Mouse (Mus musculus) forebrain, embryonic 16.5 days (tissue): ENCODE results near the gene Pde6b. TPM values are rescaled to one million over a fixed set of nuclear protein-coding genes. Genes with fewer than 3 reads are reported as not detected.

Experiments
- ATAC-seq: fragments of 200-750 bp; cut with Nextera tagmentation; 2 replicates; pipeline ENCODE4 v1.8.0; 2017; ENCODE audit warnings: mild to moderate bottlenecking, moderate library complexity
- H3K27ac ChIP-seq: fragments of 300-500 bp; sonication (generic); 2 replicates; pipeline ENCODE4 v1.5.1; 2014; ENCODE audit warnings: low read length, control low read depth
- H3K27me3 ChIP-seq: fragments of 300-500 bp; sonication (generic); replicated peaks from 2 replicates; pipeline ENCODE4 v1.6.1; 2014; ENCODE audit warnings: low read length; ENCODE audit not compliant: control insufficient read depth, insufficient read depth
- H3K36me3 ChIP-seq: fragments of 300-500 bp; sonication (generic); 2 replicates; pipeline ENCODE4 v1.6.1; 2014; ENCODE audit not compliant: control insufficient read depth, insufficient read depth
- H3K4me1 ChIP-seq: fragments of 300-500 bp; sonication (generic); replicated peaks from 2 replicates; pipeline ENCODE4 v1.6.1; 2014; ENCODE audit warnings: low read length; ENCODE audit not compliant: control insufficient read depth, insufficient read depth
- H3K4me2 ChIP-seq: fragments of 300-500 bp; sonication (generic); 2 replicates; pipeline ENCODE4 v1.6.1; 2014; ENCODE audit warnings: mild to moderate bottlenecking, low read length, control low read depth
- H3K4me3 ChIP-seq: fragments of 300-500 bp; sonication (generic); replicated peaks from 2 replicates; pipeline ENCODE4 v1.5.1; 2014; ENCODE audit warnings: mild to moderate bottlenecking, low read length, control low read depth
- H3K9ac ChIP-seq: fragments of 300-500 bp; sonication (generic); replicated peaks from 2 replicates; pipeline ENCODE4 v1.6.1; 2014; ENCODE audit warnings: low read depth, low read length, control low read depth
- H3K9me3 ChIP-seq: fragments of 300-500 bp; sonication (generic); 2 replicates; pipeline ENCODE4 v1.6.1; 2016; ENCODE audit warnings: low read length; ENCODE audit not compliant: control insufficient read depth
- WGBS: fragments of 180-500 bp; shearing (Covaris S2); extraction: QIAGEN DNeasy Blood & Tissue Kit; methylation state at CpG from one replicate; pipeline ENCODE4 v1.1.7; 2014; 5-methylcytosine and 5-hydroxymethylcytosine counted together
- polyA plus RNA-seq: library from polyadenylated mRNA; unstranded; fragments of >200 nt; fragmentation: Nextera tagmentation; extraction: Ambion mirVana; gene quantifications from 2 replicates; pipeline ENCODE4 v1.2.1, GENCODE M21; 2015

Gene Pde6b
- polyA plus RNA-seq, 1 experiment from 2014 or later: not detected

DNA sequence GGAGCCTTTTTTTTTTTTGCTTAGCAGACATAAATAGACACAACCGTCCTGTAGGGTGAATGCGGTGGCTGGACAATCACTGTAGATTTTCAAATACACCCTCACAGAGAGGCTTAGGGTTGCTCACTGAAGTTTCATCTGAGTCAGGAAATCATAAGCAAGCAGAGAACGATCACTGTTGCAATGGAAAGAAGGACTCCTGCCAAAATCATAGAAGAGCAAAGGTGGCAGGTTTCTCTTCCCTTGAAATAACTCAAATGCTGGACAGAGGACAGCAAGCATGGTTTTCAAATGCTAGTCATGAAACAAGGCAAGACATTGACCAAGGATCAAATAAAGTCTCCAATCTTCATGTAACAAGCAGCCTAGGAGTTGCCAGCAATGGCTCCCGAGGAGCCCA, 9.8 kb upstream of the Pde6b start:
- no peak for ATAC-seq
- WGBS: 91% methylated on average over 4 of the region's 4 CpGs

DNA sequence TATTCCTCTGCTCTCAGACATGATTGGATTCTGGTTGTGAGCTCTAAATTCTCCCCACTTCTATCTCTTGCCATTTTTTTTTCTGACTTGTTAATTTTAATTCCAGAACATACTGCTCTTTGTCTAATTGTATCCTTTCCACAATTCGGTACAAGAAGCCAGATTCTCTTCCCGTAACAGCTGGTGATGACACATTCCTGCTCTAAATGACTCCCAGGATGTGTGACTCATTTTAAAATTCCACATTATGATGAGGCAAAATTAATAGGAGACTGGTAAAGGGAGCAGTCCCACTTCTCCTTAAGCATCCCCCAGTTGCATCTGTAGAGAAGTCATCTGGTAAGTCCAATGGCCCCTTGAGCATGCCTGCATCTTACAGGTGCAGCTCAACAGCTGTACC, 2.6 kb upstream of the Pde6b start:
- Histone ChIP-seq H3K9ac (no peak overlapping the region), H3K4me2 (no peak overlapping the region), H3K4me1 (no peaks in the 10 kb centered on the region), H3K9me3 (no peaks in the 10 kb centered on the region; the same call in 1 of the 2 replicates), H3K27me3 (no peaks in the 10 kb centered on the region), H3K4me3 (no peak overlapping the region), H3K27ac (no peak overlapping the region), H3K36me3 (no peaks in the 10 kb centered on the region)
- WGBS: 88% methylated on average over 2 of the region's 2 CpGs
- ATAC-seq: no peak

More for the DNA sequence above, 9.8 kb upstream of the Pde6b start:
- H3K27ac ChIP-seq: no peak overlapping the region
- H3K9ac ChIP-seq: no peak overlapping the region
- no peak overlapping the region for H3K4me2 ChIP-seq
- H3K27me3 ChIP-seq: no peaks in the 10 kb centered on the region; the same call in 1 of the 2 replicates
- no peaks in the 10 kb centered on the region for H3K4me1 ChIP-seq
- H3K9me3 ChIP-seq: no peaks in the 10 kb centered on the region; the same call in 1 of the 2 replicates
- H3K4me3 ChIP-seq: no peak overlapping the region
- no peaks in the 10 kb centered on the region for H3K36me3 ChIP-seq

DNA sequence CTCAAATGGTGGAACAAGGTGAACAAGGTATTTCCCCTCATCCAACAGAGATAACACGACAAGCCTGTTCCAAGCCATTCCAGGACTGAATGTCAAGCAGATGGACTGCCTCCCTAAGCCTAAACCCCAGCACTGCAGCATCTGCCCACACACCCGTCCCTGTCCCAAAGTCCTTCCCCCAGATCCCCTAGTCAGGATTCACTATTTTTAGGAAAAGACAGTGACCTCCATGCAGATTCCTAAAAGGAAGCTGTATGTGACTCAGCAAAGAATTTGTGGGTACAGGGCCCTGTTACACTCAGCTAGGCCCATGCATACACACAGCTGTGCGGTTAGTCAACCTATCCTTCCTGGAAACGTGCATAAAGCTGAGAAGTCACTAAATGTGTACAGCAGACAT, 1.7 kb upstream of the Pde6b start:
- H3K27ac ChIP-seq: no peak overlapping the region

DNA sequence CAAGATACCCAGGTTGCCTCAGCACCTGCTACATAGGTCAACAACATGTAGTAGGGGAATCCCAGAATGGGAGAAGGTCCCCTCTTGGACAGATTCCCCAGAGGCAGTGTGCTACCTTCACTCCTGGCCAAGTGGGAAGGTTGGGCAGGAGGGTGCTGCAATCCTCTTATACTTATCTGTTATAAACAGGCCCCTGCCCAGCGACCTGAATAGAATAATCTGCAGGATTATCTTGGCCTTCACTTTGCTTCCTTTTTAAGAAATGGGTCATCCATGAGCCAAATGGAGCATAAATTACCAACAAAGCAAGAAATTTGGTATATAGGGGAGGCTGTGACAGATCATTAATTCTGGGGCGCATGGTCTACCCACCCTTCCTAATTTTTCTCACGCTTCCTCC, 1.6 kb downstream of the Pde6b start:
- H3K27me3 ChIP-seq: no peaks in the 10 kb centered on the region
- no peaks in the 10 kb centered on the region for H3K36me3 ChIP-seq
- no peak overlapping the region for H3K27ac ChIP-seq
- H3K4me1 ChIP-seq: no peaks in the 10 kb centered on the region
- ATAC-seq: no peak
- WGBS: 77% methylated on average over 3 of the region's 3 CpGs
- H3K4me2 ChIP-seq: no peak overlapping the region
- no peak overlapping the region for H3K4me3 ChIP-seq
- no peaks in the 10 kb centered on the region for H3K9me3 ChIP-seq
- H3K9ac ChIP-seq: no peak overlapping the region

More for the DNA sequence above, 1.7 kb upstream of the Pde6b start:
- Histone ChIP-seq H3K36me3 (no peaks in the 10 kb centered on the region), H3K27me3 (no peaks in the 10 kb centered on the region), H3K4me3 (no peak overlapping the region), H3K4me1 (no peaks in the 10 kb centered on the region), H3K4me2 (no peak overlapping the region), H3K9me3 (no peaks in the 10 kb centered on the region; the same call in 1 of the 2 replicates), H3K9ac (no peak overlapping the region)
- 71% methylated on average over 4 of the region's 4 CpGs for WGBS
- no peak for ATAC-seq

DNA sequence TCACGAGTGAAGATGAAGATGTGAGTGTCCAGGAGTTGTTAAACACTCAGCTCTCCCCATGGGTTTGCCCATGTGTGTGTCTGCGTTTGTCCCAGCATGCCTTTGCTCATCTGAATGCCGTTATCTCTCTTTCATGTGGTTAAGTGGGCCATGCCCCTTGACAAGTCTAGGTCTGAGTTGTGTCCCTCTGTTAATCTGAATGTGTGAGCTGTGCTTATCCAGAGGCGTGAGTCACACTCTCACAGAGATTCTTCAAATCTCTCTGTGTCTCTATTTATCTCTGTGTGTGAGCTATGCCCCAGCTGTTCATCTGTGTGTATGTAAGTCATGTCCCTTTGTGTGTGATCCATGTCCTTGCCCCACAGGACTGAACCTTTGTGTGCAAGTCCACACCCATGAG, 15.3 kb downstream of the Pde6b start:
- no peaks in the 10 kb centered on the region for H3K9me3 ChIP-seq
- WGBS: 78% methylated on average over 4 of the region's 4 CpGs
- H3K4me1 ChIP-seq: no peaks in the 10 kb centered on the region
- no peak overlapping the region for H3K9ac ChIP-seq
- no peak for ATAC-seq
- no peak overlapping the region for H3K4me3 ChIP-seq
- no peaks in the 10 kb centered on the region for H3K36me3 ChIP-seq
- H3K27ac ChIP-seq: no peak overlapping the region
- H3K4me2 ChIP-seq: no peak overlapping the region
- H3K27me3 ChIP-seq: no peaks in the 10 kb centered on the region

DNA sequence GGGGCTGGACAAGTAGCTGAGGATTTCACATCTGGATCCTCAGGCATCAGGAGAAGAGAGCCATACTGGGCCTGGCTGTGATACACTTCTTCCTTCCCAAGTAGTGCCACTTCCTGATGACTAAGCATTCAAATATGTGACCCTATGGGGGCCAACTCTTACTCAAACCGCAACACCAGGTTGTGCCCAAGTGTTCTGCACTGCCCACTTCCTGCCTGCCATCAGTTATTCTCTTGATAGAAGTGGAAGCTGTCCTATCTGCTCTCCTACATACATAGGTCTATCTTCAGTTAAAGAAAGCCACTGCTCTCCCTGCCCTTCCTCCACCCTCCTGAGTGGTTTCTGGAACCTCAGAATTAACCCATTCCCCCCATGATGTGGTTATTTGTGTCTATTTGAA, 17.3 kb downstream of the Pde6b start:
- Histone ChIP-seq H3K4me1 (no peaks in the 10 kb centered on the region), H3K9me3 (no peaks in the 10 kb centered on the region), H3K36me3 (no peaks in the 10 kb centered on the region), H3K27ac (no peak overlapping the region), H3K4me2 (no peak overlapping the region), H3K4me3 (no peak overlapping the region), H3K9ac (no peak overlapping the region), H3K27me3 (no peaks in the 10 kb centered on the region)
- no peak for ATAC-seq
- 64% methylated on average over 1 of the region's 1 CpGs for WGBS

DNA sequence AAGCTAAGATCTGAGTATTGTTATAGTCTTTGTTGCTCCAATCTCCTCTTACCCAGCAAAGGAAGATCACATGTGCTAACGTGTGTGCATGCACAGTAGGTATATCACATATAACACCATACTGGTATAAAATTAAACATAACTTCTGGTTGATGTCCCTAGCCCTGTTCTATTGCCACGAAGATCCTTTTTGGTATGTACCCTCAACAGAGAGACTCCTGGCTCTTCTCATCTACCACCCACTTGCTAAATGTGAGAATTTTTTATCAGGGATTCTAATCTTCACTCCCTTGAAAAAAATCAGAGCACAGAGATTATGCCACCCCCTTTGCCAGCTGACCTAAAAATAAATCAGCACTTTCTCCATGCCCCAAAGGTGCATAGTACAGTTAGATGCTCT, 18.8 kb downstream of the Pde6b start:
- Histone ChIP-seq H3K27ac (no peak overlapping the region), H3K27me3 (no peaks in the 10 kb centered on the region), H3K4me3 (no peak overlapping the region), H3K36me3 (no peaks in the 10 kb centered on the region), H3K4me1 (no peaks in the 10 kb centered on the region), H3K9ac (no peak overlapping the region), H3K4me2 (no peak overlapping the region), H3K9me3 (no peaks in the 10 kb centered on the region)
- no peak for ATAC-seq
- 79% methylated on average over 2 of the region's 2 CpGs for WGBS

DNA sequence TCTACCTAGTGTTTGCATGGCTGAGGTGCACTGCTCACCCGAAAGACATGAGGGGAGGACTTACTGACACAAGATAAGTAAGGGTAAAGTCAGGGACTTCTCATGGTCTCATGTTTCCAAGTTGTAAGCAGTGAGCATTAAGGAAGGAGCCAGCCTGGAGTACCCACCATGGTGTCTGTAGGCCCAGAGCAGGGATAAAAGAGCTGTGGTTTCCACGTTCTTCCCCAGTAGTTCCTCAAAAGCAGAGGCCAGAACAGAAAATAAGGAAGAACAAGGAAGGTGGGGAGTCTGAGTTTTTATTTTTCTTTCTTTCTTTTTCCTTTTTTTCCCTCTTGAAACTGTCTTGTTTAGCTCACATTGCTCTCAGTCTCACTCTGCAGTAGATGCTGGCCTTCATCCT, 26.5 kb downstream of the Pde6b start:
- WGBS: 73% methylated on average over 2 of the region's 2 CpGs
- no peaks in the 10 kb centered on the region for H3K4me1 ChIP-seq

DNA sequence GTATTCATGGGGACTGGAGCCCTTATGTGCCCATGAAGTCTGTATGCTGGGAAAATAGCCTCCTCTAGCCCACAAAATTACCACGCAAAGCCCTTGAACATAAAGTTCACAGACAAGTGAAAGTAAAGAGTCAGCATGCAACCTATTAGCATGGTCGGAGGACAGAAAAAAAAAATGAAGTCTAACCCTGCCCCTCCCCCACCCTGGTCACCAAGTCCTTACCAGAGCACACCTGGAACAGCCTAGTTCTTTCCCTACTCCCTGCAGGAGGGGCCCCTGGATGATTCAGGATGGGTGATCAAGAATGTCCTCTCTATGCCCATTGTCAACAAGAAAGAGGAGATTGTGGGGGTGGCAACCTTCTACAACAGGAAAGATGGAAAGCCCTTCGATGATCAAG, 34.5 kb downstream of the Pde6b start:
- ATAC-seq: no peak
- H3K27ac ChIP-seq: no peak overlapping the region
- no peak overlapping the region for H3K4me2 ChIP-seq
- H3K4me1 ChIP-seq: no peaks in the 10 kb centered on the region
- 87% methylated on average over 3 of the region's 3 CpGs for WGBS
- H3K9me3 ChIP-seq: no peaks in the 10 kb centered on the region
- no peak overlapping the region for H3K4me3 ChIP-seq
- no peak overlapping the region for H3K9ac ChIP-seq
- H3K27me3 ChIP-seq: no peaks in the 10 kb centered on the region
- H3K36me3 ChIP-seq: no peaks in the 10 kb centered on the region

More for the DNA sequence above, 26.5 kb downstream of the Pde6b start:
- no peaks in the 10 kb centered on the region for H3K27me3 ChIP-seq
- no peak overlapping the region for H3K27ac ChIP-seq
- H3K9me3 ChIP-seq: no peaks in the 10 kb centered on the region
- no peak overlapping the region for H3K4me3 ChIP-seq
- no peaks in the 10 kb centered on the region for H3K36me3 ChIP-seq
- no peak for ATAC-seq
- H3K9ac ChIP-seq: no peak overlapping the region
- no peak overlapping the region for H3K4me2 ChIP-seq

DNA sequence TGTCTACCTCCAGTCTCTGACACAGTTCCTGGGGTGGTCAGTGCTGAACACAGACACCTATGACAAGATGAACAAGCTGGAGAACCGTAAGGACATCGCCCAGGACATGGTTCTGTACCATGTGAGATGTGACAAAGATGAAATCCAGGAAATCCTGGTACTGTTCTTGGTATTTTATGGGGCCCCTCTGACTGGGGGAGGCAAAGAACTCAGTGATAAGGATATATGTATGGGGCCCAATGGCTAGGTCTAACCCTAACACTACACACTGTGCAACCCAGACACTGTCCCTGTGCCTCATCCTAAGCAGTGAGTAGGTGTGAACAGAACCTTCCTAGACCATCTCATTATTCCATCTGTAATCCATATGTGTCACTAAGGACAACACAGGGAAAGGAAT, 35.2 kb downstream of the Pde6b start:
- H3K4me1 ChIP-seq: no peaks in the 10 kb centered on the region
- WGBS: 85% methylated on average over 2 of the region's 2 CpGs
- no peak overlapping the region for H3K9ac ChIP-seq
- ATAC-seq: no peak
- no peak overlapping the region for H3K4me2 ChIP-seq
- H3K36me3 ChIP-seq: no peaks in the 10 kb centered on the region
- H3K27ac ChIP-seq: no peak overlapping the region
- no peaks in the 10 kb centered on the region for H3K9me3 ChIP-seq
- no peak overlapping the region for H3K4me3 ChIP-seq
- no peaks in the 10 kb centered on the region for H3K27me3 ChIP-seq
